Mouse (Mus musculus) urinary bladder, postnatal 4 days (tissue): ENCODE results near the gene Rab3b.
"Not testable (repeated sequence)": the region's sequence is repeated elsewhere in the genome, so short reads cannot be mapped to it uniquely, and the experiment has no call there.

Source experiments
- DNase-seq, 2 experiments: peaks; one replicate each; pipeline ENCODE4 v3.0.0; 2021 to 2022; ENCODE audit warnings: low spot score in 2 of 2

Rab3b gene

DNA sequence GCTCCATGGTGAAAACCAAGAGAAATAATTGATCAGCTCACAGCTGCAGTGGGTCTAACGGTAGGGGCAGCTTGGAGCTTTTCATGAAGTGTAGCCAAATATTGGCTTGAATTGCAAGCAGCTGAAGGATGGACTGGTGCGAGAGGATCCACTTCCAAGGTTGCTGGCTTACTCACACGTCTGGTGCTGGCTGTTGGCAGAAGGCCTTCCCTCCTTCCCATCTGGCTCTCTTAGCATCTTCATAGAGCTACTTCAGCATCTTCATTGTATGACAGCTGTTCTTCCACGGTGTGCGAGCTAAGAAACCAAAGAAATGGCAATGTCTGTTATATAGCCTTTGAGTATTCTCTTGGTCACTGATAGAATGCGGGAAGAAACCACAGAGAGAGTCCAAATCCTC lies 12.0 kb downstream of the Rab3b start:
- no peak for DNase-seq

DNA sequence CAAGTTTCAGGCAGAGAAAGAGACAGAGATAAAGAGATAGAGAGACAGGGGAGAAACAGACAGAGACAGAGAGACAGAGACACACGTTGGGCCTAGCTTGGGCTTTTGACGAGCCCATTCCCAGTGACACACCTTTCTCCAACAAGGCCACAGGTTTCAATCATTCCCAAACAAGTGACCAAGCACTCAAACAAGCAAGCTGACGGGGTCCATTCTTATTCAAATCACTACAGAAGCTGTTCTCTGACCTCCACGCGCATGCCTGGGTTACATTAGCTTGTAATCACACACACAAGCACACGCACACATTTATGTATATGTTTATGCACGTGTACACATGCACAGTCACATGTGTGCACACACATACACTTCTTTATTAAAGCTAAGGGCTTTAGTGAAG lies 21.6 kb downstream of the Rab3b start:
- no peak for DNase-seq

DNA sequence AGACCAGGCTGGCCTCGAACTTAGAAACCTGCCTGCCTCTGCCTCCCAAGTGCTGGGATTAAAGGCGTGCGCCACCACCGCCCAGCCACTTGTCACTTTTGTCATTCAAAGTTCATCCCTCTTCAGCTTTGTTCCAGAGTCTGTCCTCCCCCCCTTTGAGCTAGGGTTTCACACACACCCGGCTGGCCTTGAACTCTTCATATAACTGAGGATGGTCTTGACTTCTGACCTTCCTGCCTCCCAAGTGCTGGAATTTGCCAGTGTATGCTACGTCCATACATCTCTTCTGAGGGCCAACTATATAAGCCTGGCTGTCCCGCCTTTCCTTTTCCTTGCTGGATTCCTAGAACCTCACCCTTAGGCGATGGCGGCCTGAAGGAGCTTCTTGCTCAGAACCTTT lies 24.0 kb downstream of the Rab3b start:
- no peak for DNase-seq

DNA sequence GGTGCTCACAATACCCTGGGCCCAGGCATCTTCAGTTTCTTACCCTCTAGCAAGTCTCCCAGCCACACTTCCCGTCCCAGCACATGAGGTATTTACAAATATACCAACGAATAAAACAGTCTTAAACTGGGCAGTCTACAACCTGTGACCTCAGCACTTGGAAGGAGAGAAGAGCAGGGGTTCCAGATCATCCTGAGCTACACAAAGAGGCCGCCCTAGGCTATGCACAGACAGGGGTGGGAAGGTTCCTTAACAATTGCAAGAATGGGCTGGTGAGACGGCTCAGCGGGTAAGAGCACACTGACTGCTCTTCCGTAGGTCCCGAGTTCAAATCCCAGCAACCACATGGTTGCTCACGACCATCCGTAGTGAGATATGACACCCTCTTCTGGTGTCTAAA lies 24.5 kb downstream of the Rab3b start:
- DNase-seq: no peak

DNA sequence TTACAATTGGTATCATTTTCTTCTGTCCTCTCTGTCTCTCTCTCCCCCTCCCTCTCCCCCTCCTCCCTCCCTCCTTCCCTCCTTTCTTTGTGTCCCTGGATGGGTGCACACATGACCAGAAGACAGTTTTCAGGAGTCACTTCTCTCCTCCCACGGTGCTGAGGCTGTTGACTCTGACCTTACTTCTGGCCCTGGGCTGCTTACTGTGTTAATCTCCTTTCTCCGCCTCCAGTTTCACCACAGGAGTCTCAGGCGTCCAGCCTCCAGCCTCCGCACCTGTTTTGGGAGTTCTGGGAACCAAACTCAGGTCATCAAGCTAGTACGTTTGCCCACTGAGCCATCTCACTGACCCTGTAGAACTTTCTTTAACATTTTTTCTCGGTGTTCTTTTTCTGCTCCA lies 25.2 kb downstream of the Rab3b start:
- DNase-seq: no peak

DNA sequence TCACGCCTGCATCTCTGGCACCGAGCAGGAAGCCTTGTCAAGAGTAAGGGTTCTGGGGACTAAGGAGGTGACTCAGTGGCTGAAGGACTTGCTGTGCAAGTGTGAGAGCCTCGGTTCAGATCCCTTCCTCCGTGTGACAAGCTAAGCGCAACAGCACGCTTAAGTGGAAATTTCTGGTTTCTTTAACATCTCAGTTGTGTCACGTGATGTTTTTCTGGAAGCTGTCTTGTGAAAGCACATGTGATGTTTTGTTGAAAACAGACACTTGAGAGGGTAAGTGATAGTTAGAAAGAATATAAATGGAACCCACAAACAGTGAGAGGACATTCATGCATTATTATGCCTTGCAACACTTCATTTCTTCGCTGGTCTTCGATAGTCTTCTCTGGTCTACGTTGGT lies 25.9 kb downstream of the Rab3b start:
- no peak for DNase-seq

DNA sequence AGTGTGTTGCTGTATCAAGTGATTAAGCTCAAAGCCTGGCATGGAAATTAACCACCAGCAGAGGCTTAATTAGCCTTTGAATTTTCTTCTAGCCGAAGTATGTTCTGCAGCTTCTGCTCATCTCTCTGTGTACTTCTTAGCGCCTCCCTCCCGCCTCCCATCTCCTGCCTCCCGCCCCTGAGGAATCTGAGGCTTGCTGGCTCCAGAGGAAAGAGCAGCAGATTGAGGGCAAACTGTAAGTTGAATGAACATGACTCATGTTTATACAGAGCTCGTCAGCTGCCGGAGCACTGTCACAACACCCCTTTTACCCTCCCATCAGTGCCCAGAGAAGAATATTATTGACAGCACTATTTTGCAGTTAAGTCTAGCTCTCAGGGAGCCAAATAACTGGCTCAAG lies 27.0 kb downstream of the Rab3b start:
- DNase-seq: no peak

DNA sequence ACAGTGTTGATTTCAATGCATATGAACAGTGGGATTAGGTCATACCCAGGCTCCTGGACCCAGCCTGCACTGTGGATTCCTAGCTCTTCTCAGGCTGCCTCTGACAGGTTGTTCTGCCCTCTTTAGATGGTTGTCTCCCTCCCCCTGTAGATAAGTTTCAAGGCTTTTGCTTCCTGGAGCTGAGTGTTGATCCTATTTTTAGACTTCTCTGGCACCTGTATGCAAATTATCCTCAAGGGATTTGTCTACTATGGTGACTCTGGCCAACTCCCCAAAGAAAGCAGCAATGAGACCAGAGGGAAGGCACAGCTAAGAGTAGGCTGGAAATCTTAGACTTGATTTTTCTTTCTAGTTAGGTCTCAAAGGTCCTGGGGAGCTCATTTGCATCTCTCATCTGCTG lies 28.6 kb downstream of the Rab3b start:
- DNase-seq: no peak

DNA sequence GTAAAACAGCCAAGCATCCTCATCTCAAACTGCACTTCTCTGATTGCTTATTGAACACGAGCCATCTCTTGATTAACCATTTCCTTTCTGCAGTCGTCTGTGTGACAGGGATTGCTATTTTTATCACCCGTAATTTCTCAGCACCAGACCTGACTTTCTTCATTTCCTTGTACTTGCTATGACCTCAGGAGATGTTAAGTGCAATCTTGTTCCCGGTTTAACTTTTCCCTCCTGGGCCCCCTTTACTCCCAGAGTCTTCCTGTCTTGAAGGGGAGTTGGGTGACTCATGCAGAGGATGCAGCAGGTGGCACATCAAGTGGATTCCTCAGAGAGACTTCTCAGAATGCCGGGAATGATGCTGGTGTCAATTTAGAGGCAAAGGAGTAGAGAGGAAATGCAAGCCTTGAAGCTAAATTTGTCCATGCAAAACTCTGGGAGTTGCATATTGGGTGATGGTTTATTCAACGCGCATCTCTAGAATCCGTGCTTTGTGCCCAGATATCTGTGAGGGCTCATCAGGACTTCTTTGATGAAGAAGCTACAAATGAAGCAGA lies 31.1 kb downstream of the Rab3b start:
- no peak for DNase-seq

DNA sequence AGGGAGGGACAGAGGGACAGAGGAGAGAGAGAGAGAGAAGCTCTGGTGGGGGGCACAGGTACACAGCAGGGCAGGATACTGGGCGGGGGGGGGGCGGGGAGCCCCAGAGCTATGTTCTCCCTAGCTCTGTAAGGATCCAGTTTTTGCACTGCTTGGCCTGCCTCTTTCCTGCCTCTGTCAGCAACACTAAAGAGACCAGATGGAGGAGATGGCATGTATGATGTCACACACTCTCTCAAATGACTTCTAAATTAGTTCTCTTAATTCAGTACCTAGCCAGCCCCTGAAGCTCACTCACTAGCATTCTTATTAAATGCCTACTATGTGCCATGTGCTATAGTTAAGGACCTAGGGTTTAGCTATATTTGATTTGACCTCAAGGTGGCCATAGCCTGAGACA lies 33.0 kb downstream of the Rab3b start:
- no peak for DNase-seq

DNA sequence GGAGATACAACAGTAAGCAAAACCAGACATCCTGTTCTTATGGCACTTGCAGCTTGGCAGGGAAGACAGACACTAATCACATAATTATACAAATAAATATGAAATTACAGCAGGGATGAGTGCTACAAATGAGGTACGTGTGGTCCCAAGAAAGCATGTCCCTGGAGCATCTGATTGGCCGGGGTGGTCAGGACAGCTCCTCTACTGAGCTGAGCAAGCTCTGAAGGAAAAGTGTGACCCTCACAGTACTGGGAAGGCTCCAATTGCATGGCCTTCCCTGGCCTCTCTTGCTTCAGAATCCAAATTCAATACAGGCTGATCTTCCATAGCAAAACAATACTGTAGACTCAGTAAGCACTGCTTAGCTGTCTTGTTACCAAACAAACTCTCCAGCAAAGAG lies 34.3 kb downstream of the Rab3b start:
- DNase-seq: no peak

DNA sequence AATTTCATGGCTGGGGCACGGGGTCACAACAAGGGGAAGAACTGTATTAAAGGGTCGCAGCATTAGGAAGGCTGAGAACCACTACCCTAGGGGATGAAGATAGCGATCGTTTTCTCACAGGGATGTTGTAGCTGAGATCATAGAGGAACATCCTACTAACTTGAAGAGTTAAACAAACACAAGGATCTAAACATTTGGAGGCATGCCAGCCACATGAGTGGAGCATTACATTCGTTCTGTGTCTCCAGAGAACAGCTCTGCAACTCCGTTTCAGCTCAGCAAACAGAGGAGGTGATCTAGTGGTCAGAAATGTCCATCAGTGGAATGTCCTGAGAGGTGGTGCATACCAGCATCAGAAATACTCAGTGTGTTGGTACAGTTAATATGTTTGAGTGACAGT lies 35.5 kb downstream of the Rab3b start:
- no peak for DNase-seq

DNA sequence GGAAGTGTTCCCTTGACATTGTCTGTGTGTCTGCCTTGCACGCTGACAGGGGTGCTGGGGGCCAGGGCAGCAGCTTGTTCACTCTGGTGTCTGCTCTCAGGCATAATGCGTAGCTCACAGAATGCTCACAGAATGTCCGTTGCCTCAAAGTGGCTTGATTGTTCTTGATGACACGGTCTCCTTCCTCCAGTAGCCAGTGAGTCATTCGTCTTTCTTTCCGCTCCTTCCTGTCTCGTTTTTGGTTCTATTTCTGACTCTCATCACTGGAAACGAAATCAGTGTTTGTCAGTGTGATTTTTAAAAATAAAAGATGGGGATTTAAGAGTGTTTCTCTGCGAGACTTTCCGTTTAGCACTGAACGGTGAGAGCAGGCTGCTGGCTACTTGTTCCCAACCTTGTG lies 36.2 kb downstream of the Rab3b start:
- no peak for DNase-seq

DNA sequence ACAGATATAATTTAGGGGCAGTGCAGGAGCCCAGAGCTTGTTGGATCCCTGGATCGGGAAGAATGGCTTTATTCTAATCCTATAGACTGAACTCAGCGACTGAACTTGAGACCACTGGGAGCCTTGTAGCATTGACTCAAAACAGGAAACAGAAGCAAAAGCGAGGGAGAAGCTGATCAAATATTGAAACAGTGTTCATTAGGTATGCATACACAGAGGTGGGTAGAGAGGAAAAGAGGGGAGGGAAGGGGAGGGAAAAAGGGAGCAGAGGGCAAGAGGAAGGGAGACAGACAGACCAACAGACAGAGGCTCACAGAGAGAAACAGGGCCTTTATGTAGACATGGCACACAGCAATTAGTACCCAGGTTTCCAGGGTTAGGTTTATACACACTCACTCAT lies 38.8 kb downstream of the Rab3b start:
- no peak for DNase-seq

DNA sequence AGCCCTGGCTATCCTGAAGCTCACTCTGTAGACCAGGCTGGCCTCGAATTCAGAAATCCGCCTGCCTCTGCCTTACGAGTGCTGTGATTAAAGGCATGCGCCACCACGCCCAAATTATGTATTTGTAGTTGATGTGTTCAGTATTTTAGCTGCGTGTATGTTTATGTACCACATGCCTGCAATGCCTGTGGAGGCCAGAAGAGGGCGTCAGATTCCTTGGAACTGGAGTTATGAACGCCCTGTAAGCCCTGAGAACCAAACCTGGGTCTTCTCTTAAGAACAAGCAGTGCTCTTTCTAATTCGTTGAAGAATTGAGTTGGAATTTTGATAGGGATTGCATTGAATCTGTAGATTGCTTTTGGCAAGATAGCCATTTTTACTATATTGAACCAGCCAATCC lies 49.1 kb downstream of the Rab3b start:
- DNase-seq: not testable (repeated sequence)

DNA sequence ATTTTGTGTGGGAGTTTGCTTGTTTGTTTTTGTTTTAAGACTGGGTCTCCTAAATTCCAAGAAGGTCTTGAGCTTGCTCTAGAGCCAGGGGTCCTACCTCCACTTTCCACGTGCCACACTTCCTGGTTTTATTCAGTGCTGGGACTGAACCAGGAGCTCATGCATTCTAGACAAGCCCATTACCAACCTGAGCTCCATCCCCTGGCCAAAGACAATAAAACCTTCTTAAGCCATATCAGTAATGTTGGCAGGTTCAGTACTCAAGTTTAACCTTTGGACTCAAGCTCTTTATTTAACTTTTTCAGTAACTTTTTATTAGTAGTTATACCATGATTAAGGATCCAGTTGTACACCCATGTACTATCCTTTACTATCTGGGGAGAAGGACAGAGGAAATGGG lies 54.3 kb downstream of the Rab3b start:
- no peak for DNase-seq

DNA sequence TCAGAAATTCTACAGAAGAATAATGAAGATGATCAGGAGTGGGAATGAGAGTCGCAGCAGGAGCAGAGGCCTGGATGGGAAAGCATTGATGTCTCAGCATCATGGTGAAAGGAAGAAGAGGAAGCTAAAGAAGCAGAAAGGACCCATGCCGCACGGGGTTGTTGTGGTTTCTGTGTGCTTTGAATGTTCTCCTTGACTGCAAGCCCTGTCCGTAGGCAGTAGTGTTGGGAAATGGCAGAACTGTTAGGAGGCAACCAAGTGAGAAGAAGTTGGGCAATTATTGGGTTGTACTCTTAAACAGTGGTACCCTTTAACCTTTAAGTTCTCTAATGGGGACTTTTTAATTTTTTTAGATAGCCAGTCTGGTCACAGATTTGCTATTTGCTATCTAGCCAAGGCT lies 56.0 kb downstream of the Rab3b start:
- no peak for DNase-seq

DNA sequence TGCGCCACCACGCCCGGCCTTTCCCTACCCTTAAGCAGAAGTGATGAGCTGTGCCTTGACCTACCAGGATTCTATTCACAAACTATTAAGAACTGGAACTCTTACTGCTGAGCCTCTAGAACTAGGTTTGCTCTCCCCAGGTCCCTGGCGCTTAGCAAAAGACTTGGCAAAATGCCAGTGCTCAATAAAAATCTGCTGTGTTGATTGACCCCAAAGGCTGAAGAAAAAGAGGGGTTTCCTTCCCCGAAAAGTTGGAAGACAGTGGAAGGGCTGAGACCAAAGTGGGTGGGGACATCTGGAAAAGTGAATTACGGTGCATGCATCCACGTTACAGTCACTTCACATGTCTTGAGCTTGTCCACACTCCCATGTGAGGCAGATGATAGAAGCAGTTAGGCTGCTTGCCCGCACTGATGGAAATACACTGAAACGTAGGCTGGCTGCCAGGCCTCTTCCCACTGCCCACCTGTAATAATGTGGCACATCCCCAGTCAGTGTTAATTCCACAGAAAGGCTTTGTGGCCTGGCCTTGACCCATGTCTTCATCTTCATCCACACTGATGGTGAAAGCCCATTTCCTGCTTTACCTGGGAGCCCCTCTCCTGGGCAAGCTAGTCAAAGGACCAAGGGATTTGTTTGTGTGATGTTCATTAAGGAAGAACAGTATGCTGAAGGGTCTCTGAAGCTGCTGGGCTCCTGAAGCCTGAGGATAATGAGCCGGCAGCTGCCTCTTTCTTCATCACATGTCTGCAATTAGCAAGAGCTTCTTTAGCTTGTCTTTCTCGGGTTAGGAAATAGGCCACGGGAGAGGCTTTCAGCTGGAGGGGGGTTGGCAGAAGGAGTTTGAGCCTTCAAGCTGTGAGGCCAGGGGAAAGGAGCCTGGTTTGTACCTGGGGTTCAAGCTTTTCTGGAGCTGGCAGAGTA lies 59.2 kb downstream of the Rab3b start:
- DNase-seq: no peak

DNA sequence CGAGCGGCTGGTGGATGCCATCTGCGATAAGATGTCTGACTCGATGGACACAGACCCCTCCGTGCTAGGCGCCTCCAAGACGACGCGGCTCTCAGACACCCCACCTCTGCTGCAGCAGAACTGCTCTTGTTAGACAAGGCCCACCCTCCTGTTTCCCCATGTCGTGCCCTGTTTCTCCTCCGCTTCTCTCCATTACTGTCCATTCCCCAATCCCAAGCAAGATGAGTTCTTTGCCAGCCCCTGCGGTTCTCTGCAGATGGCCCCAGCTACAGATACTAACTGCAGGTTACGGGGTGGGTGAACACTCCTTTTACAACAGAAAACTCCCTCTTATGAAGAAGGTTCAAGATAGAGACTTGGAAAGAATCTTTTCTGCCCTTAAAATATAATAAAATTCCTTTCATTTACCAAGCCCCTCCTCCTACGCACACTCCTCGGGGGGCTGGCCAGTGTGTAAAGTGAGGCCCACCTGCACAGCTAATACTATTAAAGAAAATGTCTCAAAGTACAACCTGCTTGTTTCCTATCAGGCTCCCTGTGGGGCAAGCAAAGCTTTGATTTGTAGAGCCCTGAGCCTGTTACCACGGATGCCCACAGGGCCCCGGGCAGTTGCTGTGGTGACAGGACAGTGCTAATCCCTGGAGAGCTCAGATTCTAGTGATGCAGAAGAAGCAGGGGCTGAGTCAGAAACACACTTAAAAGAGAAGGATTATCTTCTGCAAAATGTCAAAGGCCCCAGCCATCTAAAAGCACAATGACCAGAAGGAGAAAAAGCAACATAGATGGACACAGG lies 62.0 kb downstream of the Rab3b start:
- no peak for DNase-seq

DNA sequence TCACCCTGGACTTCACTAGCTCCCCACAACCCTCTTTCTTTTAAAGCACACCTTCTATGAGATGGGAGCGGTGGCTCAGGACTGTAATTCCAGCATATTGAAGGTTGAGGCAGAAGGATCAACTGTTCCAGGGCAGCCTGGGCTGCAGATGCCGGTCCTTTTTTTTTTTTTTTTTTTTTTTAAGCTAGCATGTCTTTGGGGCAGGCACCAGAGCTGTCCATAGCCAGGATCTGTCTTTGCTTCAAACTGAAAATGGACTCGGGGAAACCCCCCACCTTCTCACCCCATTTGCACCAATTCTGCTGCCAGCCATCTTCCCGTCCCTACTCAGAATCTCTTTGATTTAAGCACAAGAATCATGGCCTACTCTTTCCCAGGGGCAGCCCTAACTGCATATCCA lies 63.3 kb downstream of the Rab3b start:
- no peak for DNase-seq

DNA sequence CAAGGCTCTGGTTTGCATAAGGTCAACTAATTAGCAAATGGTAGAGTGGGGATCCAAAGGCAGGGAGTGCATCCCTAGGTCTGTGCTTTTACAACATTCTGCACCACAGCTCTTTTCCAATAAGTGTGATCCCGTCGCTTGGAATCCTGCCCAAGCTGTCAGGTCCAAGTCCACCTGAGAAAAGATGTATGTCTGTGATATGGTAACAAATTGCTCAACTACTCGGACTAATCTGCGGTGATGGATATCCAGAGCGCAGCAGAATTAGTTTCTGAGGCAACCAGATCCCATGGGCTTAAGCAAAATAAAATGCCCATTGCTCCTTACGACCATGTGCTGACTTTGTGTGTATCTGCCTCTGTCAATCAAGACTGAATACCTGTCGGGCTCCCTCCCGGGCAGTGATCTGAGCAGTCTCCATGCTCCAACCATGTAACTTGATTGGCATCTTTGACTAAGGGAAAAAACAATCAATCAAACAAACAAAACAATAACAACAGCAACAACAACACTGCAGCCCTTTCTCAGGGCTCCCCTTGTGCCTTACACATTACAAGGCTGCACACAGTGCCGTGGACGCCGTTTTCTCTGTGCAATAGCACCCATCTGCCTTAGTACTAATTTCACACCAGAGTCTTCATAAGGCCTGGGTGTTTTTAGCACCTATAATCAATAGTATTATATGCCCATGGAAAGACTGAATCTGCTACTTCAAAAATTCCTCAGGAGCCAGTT lies 64.3 kb downstream of the Rab3b start:
- no peak for DNase-seq

DNA sequence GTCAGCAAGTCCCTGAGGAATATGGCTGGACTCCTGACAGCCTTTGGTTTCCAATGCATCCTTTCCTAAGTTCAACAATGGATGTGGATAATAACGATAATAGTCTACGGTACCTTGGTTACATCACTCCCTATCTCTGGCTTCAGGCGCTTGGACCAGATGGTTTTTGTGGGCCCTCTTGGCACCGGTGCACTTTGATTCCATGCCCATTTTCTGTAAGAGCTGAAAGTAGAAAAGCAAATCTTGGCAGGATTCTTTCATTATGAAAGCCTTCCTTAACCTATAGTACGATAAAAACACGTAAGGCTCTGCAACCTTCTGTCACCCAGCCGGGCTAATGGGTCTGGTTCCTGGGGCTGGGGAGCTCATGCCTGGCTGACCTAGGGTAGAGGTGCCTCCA lies 70.3 kb downstream of the Rab3b start:
- DNase-seq: no peak
